Mouse (Mus musculus): Measurements from ENCODE around the gene Dab1.

Gene Dab1

DNA sequence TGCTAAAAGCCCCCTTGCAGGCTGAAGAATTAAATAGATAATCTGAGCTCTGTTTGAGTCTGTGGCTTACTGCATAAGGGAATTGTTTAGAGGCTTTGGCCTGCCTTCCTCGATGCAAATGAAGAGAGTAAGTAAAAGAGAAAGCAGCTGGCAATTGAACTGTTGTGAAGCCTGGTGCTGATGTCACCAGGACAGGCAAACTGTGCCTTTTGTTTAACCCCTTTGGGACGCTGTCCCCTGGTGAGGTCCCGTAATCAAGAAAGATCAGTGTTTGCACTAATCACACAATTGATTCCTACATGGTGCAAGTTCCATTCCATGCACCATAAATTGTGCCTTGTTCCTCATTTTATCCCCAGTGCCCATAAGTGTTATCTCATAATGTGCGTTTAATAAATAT is 80.6 kb downstream of the Dab1 start:
- DNase-seq (ENCODE audit: extremely low read depth, insufficient read length, low spot score) = no peak

DNA sequence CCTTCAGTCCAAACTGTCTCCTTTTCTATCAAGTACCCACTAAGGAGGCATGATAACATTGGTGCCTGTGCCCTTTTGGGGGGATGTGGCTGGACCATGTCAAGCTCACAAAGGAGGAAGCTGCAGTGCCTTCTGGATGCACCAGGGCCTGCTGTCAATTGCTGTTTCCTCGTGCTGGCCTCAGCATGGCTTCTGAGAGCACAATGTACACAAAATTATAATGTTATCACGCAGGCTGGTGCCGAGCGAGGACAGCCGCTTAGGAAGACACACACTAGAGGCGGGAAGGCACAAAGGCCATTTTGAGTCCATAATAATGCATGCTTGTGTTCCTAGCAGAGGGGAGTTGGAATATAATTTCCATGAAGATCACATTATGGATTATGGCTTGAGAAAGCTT is 81.2 kb downstream of the Dab1 start:
- no peak for DNase-seq (ENCODE audit: extremely low read depth, insufficient read length, low spot score)

DNA sequence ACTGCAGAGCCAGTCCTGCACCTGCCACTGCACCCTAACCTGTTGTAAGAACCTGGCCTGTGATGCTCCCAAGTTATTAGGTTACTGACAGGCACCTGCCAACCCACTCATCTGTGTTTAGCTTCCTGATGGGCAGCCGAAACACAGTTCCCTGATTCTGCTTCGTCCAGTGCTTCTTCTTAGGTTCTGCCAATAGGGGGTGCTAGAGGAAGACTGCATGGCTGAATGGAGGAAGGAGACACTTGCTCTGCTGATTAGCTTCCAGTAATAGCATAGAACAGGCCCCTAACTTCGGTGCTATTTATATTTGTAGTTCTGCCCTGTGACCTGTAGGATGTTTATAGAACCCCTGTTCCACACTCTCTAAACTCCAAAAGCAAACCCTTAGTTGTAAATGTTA is 83.0 kb downstream of the Dab1 start:
- no peak for DNase-seq (ENCODE audit: extremely low read depth, insufficient read length, low spot score)

DNA sequence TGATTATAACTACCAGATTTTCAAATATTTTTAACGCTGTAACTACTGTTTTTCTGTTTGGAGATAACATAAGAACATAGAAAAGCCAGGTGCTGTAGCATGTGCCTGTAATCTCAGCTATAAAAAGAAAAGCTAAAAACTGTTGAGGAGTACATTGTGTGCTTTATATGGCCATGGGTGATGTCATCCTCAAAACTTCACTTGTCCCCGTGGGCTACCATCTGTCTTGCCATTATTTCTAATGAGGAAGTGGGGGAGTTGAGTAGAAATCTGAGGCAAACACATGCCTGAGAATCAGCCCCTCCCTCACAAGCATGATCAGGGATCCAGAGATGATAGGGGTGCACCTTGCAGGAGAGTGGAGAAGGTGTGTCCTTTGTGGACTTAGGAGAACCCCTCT is 85.3 kb downstream of the Dab1 start:
- no peak for DNase-seq (ENCODE audit: extremely low read depth, insufficient read length, low spot score)

DNA sequence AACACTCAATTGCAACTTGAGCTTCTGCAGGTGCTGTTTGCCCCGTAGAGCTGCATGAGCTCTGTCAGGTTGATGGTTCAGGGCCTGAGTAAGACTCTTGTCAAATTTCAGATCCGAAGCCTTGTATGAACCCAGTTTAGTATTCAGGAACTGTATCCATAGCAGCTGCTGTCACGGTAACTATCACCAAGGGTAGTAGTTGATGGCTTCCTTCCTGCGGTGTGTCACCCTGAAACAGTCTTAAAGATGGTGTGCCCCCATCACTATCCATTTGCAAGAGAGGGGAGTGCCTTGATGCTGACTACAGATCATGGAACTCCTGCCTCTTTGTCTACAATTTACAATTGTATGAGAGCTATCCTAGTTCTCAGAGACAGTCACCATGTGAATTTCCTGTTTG is 87.3 kb downstream of the Dab1 start:
- no peak for DNase-seq (ENCODE audit: extremely low read depth, insufficient read length, low spot score)

DNA sequence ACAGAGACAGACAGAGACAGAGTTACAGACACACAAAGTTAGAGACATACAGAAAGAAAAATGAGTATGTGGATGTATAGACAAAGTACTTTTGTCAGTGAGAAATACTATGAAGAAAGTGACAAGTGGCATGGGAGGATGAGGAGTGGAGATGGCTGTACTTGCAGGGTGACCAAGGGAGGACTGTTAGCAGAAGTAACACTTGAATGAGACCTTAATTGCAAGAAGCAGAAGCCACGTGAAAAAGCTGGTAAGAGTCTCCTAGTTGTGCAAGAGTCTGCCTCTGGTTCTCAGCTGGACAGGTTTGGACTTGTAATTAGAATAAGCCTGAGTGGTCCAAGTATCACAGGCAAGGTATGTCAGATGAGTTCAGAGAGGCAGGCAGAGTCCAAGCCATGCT is 88.0 kb downstream of the Dab1 start:
- no peak for DNase-seq (ENCODE audit: extremely low read depth, insufficient read length, low spot score)

DNA sequence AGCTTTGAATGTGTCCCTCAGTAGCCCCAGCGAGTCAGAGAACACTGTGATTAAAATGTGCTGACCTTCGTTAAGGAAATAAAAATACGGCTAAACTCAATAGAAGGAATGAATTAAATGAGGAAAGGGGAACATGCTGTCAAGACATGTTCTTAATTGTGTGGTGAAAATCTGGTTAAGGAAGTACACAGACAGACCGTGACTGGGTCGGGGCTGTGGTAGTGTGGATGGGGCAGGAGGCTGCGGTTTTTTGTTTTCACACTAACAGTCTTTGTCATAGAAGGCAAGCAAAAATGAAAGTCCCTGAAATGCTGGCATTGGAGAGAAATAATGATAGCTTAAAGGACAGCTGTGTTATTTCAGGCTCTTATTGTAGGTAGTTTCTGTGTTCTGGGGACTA is 92.2 kb downstream of the Dab1 start:
- no peak for DNase-seq (ENCODE audit: extremely low read depth, insufficient read length, low spot score)

DNA sequence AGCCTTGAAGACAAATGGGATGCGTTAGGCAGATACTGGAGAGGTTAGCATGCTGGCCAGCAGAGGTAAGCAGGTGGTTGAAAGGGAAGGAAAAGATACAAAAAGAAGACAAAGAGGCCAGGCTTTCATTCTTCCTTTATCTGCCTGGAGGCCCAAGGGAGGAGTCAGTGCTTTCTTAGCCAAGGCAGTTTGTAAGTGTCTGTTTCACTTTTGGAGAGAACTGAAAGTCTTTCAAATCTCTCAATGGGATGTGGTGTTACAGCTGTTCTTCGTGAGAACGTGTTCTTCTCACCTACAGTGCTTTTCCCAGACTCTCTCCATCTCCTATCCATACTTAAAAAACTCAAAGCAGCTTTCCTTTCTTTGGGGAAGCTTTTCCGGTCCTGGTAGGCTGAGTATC is 94.8 kb downstream of the Dab1 start:
- no peak for DNase-seq (ENCODE audit: extremely low read depth, insufficient read length, low spot score)

DNA sequence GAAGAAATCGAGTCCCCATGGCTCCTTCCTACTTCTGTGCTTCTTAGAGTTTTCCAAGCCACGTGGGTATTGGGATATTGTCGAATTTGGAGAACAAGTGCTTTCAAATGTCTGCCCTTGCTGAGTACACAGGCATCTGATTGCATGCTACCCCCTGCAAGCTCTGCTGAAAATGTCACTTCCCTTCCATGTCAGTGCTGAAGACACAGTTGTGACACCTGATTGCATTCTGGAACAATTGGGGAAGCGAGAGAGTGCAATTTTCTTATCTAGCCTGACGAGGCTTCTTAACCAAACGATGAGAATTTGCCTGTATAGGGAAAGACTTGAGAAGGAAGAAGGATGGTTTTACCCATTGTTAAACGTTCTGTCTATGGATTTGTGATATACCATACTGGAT is 95.8 kb downstream of the Dab1 start:
- DNase-seq (ENCODE audit: extremely low read depth, insufficient read length, low spot score) = no peak

DNA sequence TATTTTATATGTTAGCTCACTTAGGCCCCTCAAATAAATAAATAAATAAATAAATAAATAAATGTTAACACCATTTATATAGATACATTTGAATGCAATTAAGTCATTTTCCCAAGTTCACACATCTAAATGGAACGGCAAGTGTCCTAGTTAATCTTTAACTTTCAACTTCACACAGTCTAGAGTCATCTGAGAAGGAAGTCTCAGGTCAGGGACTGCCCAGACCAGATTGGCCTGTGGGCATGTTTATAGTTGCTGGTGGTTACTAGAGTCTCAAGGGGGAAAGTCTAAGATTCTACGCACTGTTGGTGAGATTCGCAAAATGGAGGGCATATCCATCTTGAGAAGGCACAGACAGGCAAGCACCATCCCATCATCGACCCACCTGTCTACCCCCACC is 96.4 kb downstream of the Dab1 start:
- DNase-seq (ENCODE audit: extremely low read depth, insufficient read length, low spot score) = no peak

DNA sequence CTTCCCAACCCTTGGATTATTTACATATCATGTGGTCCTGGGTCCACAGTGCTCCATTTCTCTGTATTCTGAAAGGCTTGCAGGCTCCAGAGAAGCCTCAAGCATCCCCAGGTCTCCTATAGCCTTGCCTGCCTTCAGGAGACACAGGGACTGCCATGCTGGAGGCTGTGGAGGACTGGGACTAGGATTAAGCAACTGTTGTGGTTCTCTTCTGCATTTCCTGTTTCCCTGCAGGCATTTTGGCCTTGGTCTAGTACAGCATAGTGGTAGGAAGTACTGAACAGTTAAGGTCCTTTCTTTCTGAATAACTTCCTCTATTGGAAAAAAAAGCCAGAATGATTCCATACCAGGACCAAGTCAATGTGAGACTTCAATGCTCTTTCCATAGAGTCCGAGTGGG is 103.6 kb downstream of the Dab1 start:
- DNase-seq (ENCODE audit: extremely low read depth, insufficient read length, low spot score) = no peak

DNA sequence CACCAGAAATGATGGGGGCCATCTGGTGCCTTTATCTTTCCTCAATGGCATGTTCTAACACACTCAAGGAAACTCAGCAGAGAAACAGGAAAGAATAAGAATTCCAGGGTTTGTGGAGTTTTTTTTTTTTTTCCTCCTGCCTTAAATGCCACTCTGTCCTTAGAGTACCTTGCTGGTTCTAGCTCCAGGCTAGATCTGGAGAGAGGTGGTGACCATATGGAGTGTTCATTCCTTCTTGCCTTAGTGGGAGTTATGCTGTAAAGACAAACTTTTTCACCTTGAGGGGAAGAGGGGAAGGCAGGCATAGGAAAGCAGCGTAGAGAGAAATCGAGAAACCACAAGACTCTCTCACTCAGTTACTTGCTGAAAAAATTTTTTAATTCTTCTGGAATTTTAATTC is 107.3 kb downstream of the Dab1 start:
- no peak for DNase-seq (ENCODE audit: extremely low read depth, insufficient read length, low spot score)

DNA sequence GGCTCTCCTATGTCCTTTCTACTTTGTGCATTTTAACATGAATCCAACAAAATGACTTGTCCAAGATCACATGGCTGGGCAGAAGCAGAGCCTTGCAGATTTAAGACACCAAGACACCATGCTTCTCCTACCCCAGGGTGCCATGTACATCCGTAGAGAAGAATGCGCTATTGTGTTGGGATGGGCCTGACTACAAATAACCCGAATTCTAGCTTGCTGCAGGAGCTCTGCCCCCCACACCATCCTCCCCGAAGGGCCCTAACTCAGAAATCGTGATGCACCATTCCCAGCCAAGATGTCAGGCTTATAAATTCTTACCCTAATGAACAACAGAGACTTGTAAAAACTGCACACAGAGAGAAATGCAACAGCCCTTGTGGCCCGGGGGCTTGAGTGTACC is 118.0 kb downstream of the Dab1 start:
- no peak for DNase-seq (ENCODE audit: extremely low read depth, insufficient read length, low spot score)

DNA sequence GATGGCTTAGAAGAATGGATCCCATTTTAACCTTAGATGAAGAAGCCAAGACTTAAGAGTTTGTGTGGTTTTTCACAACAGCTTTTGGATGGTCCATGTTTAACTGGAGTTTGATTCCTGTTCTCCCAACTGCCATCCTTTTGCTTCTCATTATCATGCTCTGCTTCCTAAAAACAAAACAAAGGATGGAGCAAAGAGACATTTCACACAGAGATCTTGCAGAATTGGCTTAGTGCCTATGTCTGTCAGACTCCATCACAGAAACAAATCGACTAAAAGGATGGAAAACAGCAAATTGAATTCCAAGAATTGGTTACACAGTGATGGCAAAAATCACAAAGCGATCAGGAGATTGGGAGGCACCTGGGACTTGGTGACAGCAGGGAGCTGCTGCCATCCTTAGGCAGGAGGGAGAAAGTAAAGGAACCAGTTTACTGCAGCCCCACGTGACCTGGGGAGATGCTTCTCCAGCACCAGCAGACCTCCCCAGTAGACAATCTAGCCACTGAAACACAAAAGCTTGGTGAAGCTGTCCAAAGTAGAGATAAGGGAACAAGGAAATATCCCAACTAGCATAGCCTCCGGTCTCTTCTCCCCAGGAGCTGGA is 132.2 kb downstream of the Dab1 start:
- DNase-seq (ENCODE audit: extremely low read depth, insufficient read length, low spot score) = no peak

DNA sequence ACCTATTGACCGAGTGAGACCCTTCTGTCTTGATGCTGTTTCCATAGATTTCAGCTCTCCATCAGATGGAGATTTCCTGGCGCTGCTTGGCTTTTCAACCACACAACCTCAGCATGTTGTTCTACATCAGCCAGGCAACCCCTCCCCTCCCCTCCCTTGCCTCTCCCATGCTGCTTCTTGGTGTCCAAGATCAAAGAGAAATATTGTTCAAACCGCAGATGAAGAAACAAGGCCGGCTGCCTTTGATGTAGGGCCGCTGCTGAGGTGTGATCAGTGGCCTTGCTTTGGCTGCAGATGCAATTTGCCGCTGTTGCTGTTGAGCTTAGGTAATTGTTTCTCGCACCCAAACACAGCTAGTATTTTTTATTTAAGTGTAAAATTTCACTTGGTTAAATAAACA is 135.4 kb downstream of the Dab1 start:
- DNase-seq (ENCODE audit: extremely low read depth, insufficient read length, low spot score) = no peak

DNA sequence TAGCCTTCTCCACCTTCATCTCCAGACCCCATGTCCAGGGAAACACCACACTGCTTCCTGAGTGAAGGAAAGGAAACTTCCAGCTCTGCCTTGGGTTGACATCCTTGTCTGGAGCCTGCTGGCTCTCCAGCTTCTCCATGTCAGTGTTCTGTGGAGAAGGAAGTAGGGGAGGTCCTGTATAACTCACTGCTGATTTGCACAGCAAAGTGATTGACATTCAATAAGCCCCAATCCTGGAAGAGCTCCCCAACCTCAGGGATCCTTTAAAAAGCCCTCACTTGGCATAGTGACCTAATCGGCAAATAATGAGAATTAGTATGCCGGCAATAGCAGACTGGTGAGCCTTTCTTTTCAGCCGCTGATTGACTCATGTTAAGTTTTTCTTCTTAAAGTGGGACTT is 138.1 kb downstream of the Dab1 start:
- no peak for DNase-seq (ENCODE audit: extremely low read depth, insufficient read length, low spot score)

DNA sequence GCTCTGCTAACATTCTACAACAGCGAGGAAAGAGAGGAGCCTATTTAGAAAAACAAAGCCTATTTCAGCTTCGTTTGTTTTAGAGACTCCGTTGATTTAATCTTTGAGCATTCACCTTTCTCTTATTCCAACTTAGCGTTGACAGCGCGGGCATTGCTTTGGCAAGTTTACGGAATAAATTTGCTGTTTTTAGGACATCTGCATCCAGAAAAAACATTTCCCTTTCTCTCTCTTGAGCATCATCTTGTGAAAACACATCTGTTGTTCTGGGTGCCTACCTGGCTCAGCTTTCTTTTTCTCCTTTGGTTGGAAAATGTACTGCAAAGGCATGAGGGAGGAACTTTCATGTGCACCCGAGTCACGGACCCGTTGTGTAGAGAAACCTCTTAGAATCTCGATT is 143.3 kb downstream of the Dab1 start:
- DNase-seq (ENCODE audit: extremely low read depth, insufficient read length, low spot score) = no peak

DNA sequence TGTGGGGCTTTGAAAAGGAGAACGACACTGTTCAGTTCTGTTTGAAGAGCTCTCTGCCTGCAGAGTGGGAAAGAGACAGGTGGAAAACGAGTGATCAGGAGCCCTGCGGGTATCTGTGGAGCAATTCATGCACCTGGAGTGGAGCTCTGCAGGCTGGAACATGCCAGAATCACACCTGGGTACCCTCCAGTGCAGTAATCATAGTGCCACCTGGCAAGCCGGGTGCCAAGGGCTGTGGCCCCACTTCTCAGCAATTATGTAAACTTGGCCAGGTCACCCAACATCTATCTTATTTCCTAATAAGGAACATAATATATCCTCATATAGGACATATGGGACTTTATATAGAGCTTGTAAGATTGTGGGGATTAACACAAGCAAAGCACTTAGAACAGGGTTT is 156.6 kb downstream of the Dab1 start:
- no peak for DNase-seq (ENCODE audit: extremely low read depth, insufficient read length, low spot score)

DNA sequence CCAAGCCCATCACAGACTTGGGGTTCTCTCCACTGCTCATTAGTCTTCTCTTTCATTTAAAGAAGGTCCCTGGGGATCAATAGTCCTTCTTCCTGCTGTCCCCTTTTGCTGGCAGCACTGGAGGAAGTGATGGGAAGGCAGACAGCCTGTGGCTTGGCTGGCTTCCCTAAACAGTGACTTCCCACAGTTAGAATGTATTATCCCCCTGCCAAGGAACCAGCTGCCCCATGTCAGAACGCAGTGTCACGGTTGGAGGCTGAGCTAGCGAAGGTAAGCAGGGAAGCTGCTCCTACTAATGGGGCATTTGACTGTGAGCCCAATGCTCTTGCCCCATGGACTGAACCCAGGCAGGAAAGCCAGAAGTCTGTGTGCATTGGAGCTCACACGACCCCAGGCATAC is 162.2 kb downstream of the Dab1 start:
- no peak for DNase-seq (ENCODE audit: extremely low read depth, insufficient read length, low spot score)

DNA sequence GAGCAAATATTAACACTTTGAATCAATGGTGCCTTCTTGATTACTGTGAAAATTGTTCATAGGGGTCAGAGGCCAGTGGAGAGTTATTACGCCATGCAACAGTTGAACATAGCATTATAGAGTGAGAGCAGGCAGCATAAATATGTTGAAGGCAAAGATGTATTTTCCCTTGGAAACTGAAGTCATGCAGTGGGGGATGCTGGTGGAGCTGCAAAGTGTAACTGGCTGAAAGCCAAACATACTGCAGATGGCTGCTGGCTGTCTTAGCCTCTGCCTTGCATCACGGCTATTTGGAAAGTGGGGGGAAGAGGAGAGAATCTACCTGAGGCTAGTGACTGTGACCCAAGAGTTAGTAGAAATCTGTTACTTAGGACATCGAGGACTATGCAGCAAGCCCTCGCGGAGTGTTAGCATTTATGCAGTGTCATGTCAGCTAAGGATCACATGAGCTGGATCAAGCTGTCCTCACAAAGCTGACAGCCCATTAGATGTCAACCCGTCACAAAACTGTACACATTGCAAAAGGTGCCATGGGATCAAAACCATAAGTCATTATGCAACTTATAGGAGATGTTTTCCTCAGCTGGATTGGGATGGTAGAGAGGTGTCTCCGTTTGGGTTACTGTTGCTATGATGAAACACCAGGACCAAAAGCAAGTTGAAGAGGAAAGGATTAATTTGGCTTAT is 164.5 kb downstream of the Dab1 start:
- no peak for DNase-seq (ENCODE audit: extremely low read depth, insufficient read length, low spot score)

DNA sequence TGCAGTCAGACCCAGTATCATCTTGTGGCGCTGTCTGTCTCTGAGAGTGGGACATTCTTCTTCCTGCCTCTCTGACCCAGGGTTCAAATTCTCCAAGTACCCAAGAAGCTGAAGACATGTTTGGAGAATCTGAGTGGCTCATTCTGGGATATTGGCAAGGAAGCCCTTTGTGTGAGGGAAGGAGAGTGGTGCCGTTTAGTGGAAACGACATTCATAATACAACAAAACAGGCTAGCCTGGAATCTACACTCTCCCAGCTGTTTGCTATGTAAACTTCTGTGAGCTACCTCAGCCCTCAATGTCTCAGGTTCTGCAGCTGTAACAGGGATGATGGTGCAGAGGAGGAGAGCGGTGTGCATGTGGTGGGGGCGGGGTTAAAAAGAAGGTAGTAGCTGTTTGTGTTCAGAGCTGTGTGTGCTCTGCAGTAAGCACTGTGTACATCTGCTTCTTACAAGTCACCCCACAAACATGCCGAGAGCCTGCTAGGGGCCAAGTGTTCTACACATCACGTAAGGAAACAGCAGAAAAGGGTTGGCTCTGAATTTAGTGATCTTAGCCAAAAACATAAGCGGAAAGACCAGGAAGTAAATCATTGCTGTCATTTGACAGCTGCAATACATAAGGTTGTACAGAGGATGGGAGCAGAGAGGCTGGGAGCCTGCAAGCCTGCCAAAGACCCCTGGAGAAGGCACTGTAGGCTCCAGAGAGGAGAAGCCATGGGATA is 174.6 kb downstream of the Dab1 start:
- no peak for DNase-seq (ENCODE audit: extremely low read depth, insufficient read length, low spot score)

DNA sequence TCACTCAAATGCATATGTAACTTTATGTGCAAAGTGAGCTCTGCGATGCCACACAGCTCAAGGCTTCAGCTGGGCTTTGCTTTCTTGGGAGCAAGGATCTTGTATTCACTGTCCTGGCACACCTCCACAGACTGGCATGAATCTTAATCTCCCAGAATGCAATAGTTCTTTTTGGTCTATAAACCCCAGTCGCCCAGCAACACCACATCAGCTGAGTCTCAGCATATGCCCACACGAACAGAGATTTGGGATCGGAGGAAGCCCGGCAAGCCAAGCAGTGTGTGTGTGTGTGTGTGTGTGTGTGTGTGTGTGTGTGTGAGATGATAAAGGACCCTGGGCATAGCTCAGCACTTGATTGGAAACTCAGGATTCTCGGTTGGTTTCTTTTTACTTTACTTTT is 177.3 kb downstream of the Dab1 start:
- DNase-seq (ENCODE audit: extremely low read depth, insufficient read length, low spot score) = no peak
